Mouse (Mus musculus) hindbrain, embryonic 16.5 days (tissue): ENCODE results near the gene St6gal1. TPM values are rescaled to one million over a fixed set of nuclear protein-coding genes. Genes with fewer than 3 reads are reported as not detected.

Experiments used
- ATAC-seq: fragments of 200-750 bp; cut with Nextera tagmentation; 2 replicates; pipeline ENCODE4 v1.8.0; 2017; ENCODE audit warnings: moderate TSS enrichment, moderate library complexity
- H3K27ac ChIP-seq: fragments of 300-500 bp; sonication (generic); 2 replicates; pipeline ENCODE4 v1.5.1; 2014; ENCODE audit warnings: low read depth, mild to moderate bottlenecking, control low read depth, low read length, moderate library complexity
- H3K27me3 ChIP-seq: fragments of 300-500 bp; sonication (generic); replicated peaks from 2 replicates; pipeline ENCODE4 v1.6.1; 2014; ENCODE audit warnings: low read length; ENCODE audit not compliant: control insufficient read depth, insufficient read depth
- H3K36me3 ChIP-seq: fragments of 300-500 bp; sonication (generic); 2 replicates; pipeline ENCODE4 v1.6.1; 2014; ENCODE audit warnings: mild to moderate bottlenecking, low read length, moderate library complexity, mixed read lengths; ENCODE audit not compliant: control insufficient read depth, insufficient read depth
- H3K4me1 ChIP-seq: fragments of 300-500 bp; sonication (generic); 2 replicates; pipeline ENCODE4 v1.6.1; 2014; ENCODE audit warnings: low read depth, low read length; ENCODE audit not compliant: control insufficient read depth, insufficient read depth
- H3K4me2 ChIP-seq: fragments of 300-500 bp; sonication (generic); 2 replicates; pipeline ENCODE4 v1.6.1; 2014; ENCODE audit warnings: mild to moderate bottlenecking, low read length, control low read depth, moderate library complexity
- H3K4me3 ChIP-seq: fragments of 300-500 bp; sonication (generic); 2 replicates; pipeline ENCODE4 v1.5.1; 2014; ENCODE audit warnings: mild to moderate bottlenecking, low read length, control low read depth, moderate library complexity
- H3K9ac ChIP-seq: fragments of 300-500 bp; sonication (generic); 2 replicates; pipeline ENCODE4 v1.6.1; 2014; ENCODE audit warnings: low read depth, mild to moderate bottlenecking, control low read depth, low read length, moderate library complexity
- H3K9me3 ChIP-seq: fragments of 300-500 bp; sonication (generic); 2 replicates; pipeline ENCODE4 v1.6.1; 2014; ENCODE audit warnings: mild to moderate bottlenecking, low read length, moderate library complexity; ENCODE audit not compliant: control insufficient read depth
- WGBS: fragments of 180-500 bp; shearing (Covaris S2); extraction: QIAGEN DNeasy Blood & Tissue Kit; methylation state at CpG from one replicate; pipeline ENCODE4 v1.1.7; 2014; 5-methylcytosine and 5-hydroxymethylcytosine counted together
- polyA plus RNA-seq: library from polyadenylated mRNA; unstranded; fragments of >200 nt; fragmentation: Nextera tagmentation; extraction: Ambion mirVana; gene quantifications from 2 replicates; pipeline ENCODE4 v1.2.1, GENCODE M21; 2015

St6gal1 gene
- polyA plus RNA-seq, 1 experiment from 2014 or later: 18.4 TPM

DNA sequence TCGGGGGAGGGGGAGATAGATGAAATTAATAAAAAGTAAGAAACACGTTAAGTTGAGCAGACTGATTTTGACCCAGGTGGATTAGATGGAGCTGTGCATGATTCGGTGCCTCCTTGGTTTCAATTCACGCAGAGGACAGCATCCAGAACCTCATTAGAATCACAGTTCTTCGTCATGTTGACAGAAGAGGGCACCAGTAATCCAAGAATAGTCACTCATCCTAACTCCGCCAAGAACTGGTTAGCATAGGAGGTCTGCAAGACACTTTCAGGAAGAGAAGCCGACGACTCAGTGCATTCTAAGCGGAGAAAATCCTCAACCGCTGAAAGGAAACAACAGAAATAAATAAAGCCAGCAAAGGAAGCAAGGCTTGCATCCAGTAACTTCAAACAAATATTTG is 151.6 kb downstream of the St6gal1 start:
- 74% methylated on average over 10 of the region's 10 CpGs for WGBS
- ATAC-seq: no peak
- no peak overlapping the region for H3K4me3 ChIP-seq

DNA sequence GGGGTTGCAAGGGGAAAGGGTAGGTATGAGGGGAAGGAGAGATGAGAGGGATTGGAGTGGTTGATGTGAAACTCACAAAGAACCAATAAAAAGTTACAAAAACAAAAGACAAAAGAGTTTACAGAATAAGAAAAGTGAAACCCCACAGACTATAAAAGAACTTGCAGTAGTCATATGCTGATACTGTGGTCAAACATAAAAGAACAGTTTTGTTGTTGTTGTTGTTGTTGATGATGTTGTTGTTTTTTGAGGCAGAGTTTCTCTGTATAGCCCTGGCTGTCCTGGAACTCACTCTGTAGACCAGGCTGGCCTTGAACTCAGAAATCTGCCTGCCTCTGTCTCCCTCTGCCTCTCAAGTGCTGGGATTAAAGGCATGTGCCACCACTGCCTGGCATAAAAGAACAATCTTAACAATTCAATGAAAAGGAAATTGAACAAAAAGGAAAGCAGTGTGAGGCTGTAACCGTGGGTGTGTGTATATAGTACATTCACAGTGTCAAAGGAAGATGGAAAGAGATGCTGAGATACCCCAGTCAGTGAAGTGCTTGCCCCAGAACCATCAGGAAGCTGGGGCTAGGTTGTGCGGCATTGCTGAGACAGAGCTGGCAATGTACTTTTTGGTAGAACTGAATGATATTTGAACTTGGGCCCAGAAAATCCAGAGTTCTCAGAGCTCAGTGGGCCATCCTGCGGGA is 155.1 kb downstream of the St6gal1 start:
- no peaks in the 10 kb centered on the region for H3K27me3 ChIP-seq
- H3K9ac ChIP-seq: no peak overlapping the region
- no peak overlapping the region for H3K4me3 ChIP-seq
- H3K4me2 ChIP-seq: no peak overlapping the region
- 80% methylated on average over 3 of the region's 3 CpGs for WGBS
- H3K9me3 ChIP-seq: no peaks in the 10 kb centered on the region
- H3K4me1 ChIP-seq: no peaks in the 10 kb centered on the region
- no peak for ATAC-seq
- H3K27ac ChIP-seq: no peak overlapping the region
- no peaks in the 10 kb centered on the region for H3K36me3 ChIP-seq

More for the DNA sequence above, 151.6 kb downstream of the St6gal1 start:
- Histone ChIP-seq H3K27ac (no peak overlapping the region), H3K9me3 (no peaks in the 10 kb centered on the region), H3K36me3 (no peaks in the 10 kb centered on the region), H3K4me2 (no peak overlapping the region), H3K27me3 (no peaks in the 10 kb centered on the region), H3K9ac (no peak overlapping the region), H3K4me1 (no peaks in the 10 kb centered on the region)

DNA sequence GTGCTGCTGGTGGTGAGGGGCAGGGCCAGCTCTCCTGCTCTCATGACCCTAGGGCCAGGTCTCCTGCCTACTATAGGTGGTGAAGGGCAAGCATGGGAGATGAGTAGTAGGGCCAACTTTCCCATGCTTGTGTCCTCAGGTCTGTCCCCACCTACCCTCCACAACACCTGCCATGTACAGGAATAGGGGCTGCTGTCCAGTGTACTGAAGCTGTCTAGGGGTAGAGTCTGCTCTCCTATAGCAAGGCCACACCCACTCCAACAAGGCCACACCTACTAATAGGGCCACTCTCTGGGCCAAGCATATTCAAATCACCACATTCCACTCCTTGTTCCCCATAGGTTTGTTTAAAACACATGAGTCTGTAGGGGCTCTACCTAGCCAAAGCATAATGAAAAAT is 159.8 kb downstream of the St6gal1 start:
- H3K4me1 ChIP-seq: no peaks in the 10 kb centered on the region
- H3K27ac ChIP-seq: no peak overlapping the region
- no peak overlapping the region for H3K4me2 ChIP-seq
- ATAC-seq: no peak
- no peak overlapping the region for H3K4me3 ChIP-seq
- H3K9me3 ChIP-seq: peaks cover 4% of the 10 kb centered on the region; the same call in 1 of the 2 replicates
- H3K9ac ChIP-seq: no peak overlapping the region
- H3K36me3 ChIP-seq: no peaks in the 10 kb centered on the region
- no peaks in the 10 kb centered on the region for H3K27me3 ChIP-seq

DNA sequence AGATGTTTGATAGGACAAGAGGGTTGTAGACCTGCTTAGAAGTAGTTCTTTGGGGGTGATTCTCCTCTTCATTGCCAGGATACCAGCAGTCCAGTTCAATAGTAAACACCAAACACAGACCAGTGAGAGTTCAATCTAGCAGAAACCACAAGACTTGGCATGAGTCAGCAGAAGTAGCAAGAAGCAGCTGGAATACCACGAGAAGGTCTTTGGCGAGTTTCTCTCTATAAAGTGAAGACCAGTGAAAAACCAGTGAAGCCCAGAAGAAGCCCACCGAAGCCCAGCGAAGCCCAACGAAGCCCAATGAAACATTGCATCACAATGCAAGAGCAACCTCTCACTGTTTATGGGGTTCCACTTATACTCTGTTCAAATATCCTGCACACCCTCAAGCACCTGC is 173.4 kb downstream of the St6gal1 start:
- 90% methylated on average over 5 of the region's 5 CpGs for WGBS
- Histone ChIP-seq H3K9me3 (no peaks in the 10 kb centered on the region), H3K4me2 (no peak overlapping the region), H3K9ac (no peak overlapping the region), H3K36me3 (no peaks in the 10 kb centered on the region), H3K27me3 (no peaks in the 10 kb centered on the region), H3K4me1 (no peaks in the 10 kb centered on the region), H3K27ac (no peak overlapping the region), H3K4me3 (no peak overlapping the region)
- ATAC-seq: no peak

DNA sequence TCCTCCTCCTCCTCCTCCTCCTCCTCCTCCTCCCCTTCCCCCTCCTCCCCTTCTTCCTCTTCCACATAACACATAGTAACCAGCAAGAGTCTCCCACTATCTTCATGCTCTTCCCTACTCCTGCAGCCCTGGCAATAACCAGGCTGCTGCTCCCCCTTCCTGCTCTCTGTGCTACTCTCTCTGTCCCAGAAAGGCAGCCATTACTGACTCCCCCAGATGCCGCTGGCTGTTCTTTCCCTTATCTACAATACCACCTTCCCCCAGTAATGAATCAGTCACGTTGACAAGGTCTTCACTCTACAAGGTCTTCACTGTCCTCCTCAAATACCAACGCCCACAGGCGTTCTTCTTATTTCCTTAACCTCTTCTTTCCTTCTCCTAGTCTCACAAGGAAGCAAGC is 176.9 kb downstream of the St6gal1 start:
- no peak overlapping the region for H3K4me3 ChIP-seq
- H3K9ac ChIP-seq: no peak overlapping the region
- WGBS: 70% methylated on average over 4 of the region's 4 CpGs
- no peak for ATAC-seq
- no peak overlapping the region for H3K4me2 ChIP-seq
- no peak overlapping the region for H3K27ac ChIP-seq
- no peaks in the 10 kb centered on the region for H3K9me3 ChIP-seq
- H3K27me3 ChIP-seq: no peaks in the 10 kb centered on the region
- no peaks in the 10 kb centered on the region for H3K4me1 ChIP-seq
- H3K36me3 ChIP-seq: no peaks in the 10 kb centered on the region

DNA sequence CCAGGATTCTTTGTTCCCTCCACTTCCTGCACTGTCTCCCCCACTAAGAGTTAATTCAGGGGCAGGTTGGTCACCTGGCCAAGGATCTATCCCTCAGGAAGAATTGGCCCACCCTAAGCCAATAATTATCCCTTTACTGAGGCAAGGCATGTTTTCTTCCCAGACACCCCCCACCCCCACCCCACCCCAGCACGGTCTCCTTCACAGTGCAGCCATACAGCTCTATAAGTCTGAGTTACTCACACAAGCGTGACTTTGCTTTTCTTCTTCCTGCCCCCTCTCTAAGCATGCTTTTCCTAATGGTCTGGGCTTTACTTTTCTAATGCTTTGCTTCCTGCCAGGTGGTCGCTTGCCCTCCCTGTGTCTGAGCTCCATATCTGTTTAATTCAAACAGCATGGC is 177.4 kb downstream of the St6gal1 start:
- no peak for ATAC-seq
- no peaks in the 10 kb centered on the region for H3K27me3 ChIP-seq
- no peak overlapping the region for H3K9ac ChIP-seq
- H3K36me3 ChIP-seq: no peaks in the 10 kb centered on the region
- no peak overlapping the region for H3K4me3 ChIP-seq
- H3K4me2 ChIP-seq: no peak overlapping the region
- no peak overlapping the region for H3K27ac ChIP-seq
- WGBS: 73% methylated on average over 3 of the region's 3 CpGs
- H3K4me1 ChIP-seq: no peaks in the 10 kb centered on the region
- H3K9me3 ChIP-seq: no peaks in the 10 kb centered on the region

DNA sequence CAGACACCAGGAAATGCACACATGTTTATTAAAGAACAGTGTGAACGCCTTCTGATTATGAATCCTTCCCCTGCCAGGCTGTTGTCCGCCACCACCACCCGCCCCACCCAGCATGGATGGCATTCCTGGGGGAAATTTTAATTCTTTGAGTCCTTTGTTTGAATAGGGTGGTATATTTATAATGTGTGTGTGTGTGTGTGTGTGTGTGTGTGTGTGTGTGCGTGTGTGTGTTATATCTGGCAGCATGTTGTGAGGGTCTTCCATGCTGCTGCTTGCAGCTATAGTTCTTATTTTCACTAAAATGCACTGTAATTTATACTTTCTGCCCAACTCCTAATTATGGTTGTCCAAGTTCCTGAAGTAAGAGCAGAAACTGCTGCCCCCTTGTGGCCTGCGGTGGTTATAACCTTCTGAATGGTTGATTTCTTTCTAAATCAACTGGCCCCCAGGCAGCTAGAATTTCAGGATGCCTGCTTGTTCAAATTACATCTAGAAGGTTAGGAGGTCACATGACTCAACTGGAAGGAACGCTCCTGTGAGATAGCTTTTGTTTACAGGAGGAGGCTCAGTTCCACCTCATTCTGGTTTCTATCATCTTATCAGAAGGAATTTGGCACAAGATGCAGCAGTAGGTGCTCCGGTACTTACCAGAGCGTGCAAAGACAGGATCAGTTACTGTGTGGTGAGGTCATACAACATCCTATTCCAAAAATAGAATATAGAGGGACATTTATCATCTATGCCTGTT is 178.6 kb downstream of the St6gal1 start:
- 51% methylated on average over 8 of the region's 8 CpGs for WGBS
- Histone ChIP-seq H3K27me3 (no peaks in the 10 kb centered on the region), H3K4me1 (no peaks in the 10 kb centered on the region), H3K9me3 (no peaks in the 10 kb centered on the region), H3K4me2 (no peak overlapping the region), H3K4me3 (no peak overlapping the region), H3K9ac (no peak overlapping the region), H3K27ac (no peak overlapping the region), H3K36me3 (no peaks in the 10 kb centered on the region)
- peak; percentile 40; the same call in 1 of the 2 replicates for ATAC-seq

Other genes starting within 250 kb of the St6gal1 start
- 0.14 and 0.20 TPM in 2 replicates for gene Kng2, start 195.3 kb upstream of the St6gal1 start, polyA plus RNA-seq
- 0.10 TPM in 1 of 2 replicates, not detected in the other for gene Kng1, start 166.9 kb upstream of the St6gal1 start, polyA plus RNA-seq
- 334 and 357 TPM in 2 replicates for gene Eif4a2, start 117.3 kb upstream of the St6gal1 start, polyA plus RNA-seq
- 38.5 and 39.1 TPM in 2 replicates for gene Rfc4, start 97.0 kb upstream of the St6gal1 start, polyA plus RNA-seq
- gene Adipoq, start 78.2 kb upstream of the St6gal1 start, polyA plus RNA-seq: 0.32 TPM in 1 of 2 replicates, not detected in the other
- gene Rtp1, start 204.4 kb downstream of the St6gal1 start, polyA plus RNA-seq: 0.14 and 0.20 TPM in 2 replicates